Mouse (Mus musculus): ENCODE measurements around the gene Ube2f. TPM values are rescaled to one million over a fixed set of nuclear protein-coding genes. Genes with fewer than 3 reads are reported as not detected.

Gene Ube2f
- 58.6 and 63.2 TPM in 2 replicates for polyA plus RNA-seq (2015; fragmentation: Nextera tagmentation; extraction: Ambion mirVana)

DNA sequence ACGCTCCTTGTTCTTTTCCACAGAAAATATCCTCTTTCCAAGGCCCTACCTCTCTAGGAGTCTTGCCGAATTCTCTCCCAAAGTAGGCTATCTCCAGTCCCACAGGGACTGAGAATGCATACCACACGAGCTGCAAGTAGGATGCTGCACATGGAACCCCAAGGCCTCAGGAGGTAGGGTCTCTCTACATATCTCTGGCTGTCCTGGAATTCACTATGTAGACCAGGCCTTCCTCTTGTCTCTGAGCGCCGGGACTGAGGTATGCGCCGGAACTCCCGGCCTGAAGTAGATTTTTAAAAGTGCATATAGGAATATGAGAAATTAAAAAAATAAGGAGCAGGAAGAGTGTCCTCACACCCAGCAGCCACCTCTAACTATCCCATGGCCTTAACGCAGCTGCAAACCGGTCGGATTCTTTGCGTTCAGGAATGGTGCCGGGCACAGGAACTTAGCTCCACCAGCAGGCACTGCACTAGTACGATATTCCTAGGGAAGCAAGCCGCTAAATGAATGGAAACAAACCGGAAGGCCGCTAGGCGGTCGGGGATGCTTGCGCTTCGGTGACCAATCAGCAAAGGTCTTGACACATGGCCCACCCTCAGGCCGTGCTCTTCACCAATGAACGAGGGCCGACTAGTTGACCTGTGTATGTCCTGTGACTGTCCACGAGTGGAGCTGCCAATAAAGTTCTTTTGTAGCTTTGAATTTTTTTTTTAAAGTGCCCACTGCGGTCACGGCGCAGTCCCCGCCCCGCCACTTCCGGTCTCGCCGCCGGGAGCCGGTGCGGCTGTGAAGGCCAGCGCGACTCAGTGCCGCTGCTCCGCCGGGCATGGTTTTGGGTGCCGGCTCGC lies at the start of gene Ube2f:
Gene Ube2f (plus strand): TSS at position 741 of the 851 bp plus-strand sequence.
- H3K4me1 ChIP-seq, result peaks cover 39% of the 10 kb centered on the region
- WGBS, result under 1% methylated on average over 43 of the region's 43 CpGs
- peak within 1 kb of the TSS; percentile 88 for H3K4me3 ChIP-seq (replicated peaks)
- ATAC-seq (ENCODE audit: low FRiP score), result peak; percentile 100
- no peaks in the 10 kb centered on the region for H3K36me3 ChIP-seq
- H3K9me3 ChIP-seq (replicated peaks), result no peaks in the 10 kb centered on the region
- H3K4me2 ChIP-seq, result peak within 1 kb of the TSS; percentile 81
- H3K27me3 ChIP-seq (replicated peaks), result no peaks in the 10 kb centered on the region
- peak within 1 kb of the TSS; percentile 90 for H3K9ac ChIP-seq (replicated peaks)
- peak within 1 kb of the TSS; percentile 89 for H3K27ac ChIP-seq (replicated peaks)

DNA sequence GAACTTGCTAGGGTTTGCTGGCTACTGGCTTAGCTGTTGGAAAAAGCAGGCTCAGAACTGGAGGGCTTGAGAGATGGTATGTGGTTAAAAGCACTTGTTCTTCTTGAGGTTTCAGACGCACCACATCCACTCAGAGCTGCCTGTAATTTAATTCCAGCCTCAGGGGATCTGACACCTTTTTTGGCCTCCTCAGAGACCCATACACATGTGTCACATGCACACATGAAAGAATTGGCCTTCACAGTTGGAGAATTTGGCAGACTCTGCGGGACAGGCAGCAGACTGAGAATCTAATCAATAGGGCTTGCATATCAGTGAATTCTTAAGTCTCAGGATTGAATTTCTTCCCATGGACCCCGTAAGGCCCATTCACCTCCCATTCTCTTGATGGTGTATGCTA lies 49.0 kb upstream of the Ube2f start:
- Histone ChIP-seq H3K4me2 (no peak overlapping the region), H3K36me3 (no peaks in the 10 kb centered on the region), H3K9ac (replicated peaks) (no peak overlapping the region), H3K9me3 (replicated peaks) (no peaks in the 10 kb centered on the region), H3K4me1 (peaks cover 7% of the 10 kb centered on the region), H3K27ac (replicated peaks) (no peak overlapping the region), H3K27me3 (replicated peaks) (no peaks in the 10 kb centered on the region), H3K4me3 (replicated peaks) (no peak overlapping the region)
- ATAC-seq (ENCODE audit: low FRiP score), result no peak
- WGBS, result 55% methylated on average over 3 of the region's 3 CpGs

DNA sequence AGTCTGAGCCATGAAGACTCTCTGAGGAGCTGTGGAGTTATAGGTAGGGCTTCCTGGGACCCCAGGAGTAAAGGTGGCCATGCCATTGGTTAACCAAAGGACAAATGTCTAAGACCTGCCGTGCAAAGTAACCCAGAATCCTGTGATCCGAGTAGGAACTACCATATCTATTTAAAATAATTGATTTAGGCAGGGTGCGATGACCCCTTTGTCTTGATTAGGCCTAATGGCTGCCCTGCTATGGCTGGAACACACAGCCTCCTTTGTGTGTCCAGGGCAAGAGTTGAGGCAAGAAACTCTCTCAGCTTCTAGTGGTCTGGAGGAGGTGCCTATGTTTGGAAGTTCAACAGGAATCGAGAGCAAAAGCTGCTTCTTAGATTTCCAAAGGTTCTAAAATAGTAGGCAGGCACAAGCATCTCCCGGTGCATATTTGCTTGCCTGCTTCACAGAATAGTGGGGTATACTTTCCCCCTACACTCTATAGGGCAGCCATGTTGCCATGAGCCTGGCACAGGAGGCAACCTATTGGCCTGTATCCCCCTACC lies 45.8 kb upstream of the Ube2f start:
- no peak for ATAC-seq (ENCODE audit: low FRiP score)
- no peak overlapping the region for H3K4me3 ChIP-seq (replicated peaks)
- H3K36me3 ChIP-seq, result no peaks in the 10 kb centered on the region
- H3K27ac ChIP-seq (replicated peaks), result no peak overlapping the region
- no peak overlapping the region for H3K9ac ChIP-seq (replicated peaks)
- 88% methylated on average over 5 of the region's 5 CpGs for WGBS
- no peak overlapping the region for H3K4me2 ChIP-seq
- peaks cover 20% of the 10 kb centered on the region for H3K4me1 ChIP-seq
- no peaks in the 10 kb centered on the region for H3K9me3 ChIP-seq (replicated peaks)
- no peaks in the 10 kb centered on the region for H3K27me3 ChIP-seq (replicated peaks)

DNA sequence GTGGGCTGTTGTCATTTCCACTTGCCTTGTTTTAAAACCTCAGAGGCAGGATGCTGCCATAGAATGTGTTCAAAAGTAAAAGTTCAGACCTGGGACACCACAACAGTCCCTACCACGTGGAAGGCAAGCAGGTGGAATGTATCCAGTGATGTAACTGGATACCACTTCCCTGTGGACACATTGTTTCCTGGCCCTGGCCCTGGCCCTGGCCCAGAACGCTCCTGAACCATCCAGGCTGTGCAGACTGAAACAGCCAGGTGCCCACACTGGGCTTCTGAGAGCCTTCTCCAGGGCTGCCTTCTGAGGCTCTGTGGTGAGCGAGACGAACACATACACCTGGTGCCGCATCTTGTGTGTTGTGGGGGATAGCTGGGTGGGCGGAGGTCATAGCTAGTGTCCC lies 44.5 kb upstream of the Ube2f start:
- no peak overlapping the region for H3K4me3 ChIP-seq (replicated peaks)
- no peak overlapping the region for H3K4me2 ChIP-seq
- no peaks in the 10 kb centered on the region for H3K9me3 ChIP-seq (replicated peaks)
- WGBS, result 81% methylated on average over 6 of the region's 6 CpGs
- no peak overlapping the region for H3K27ac ChIP-seq (replicated peaks)
- peaks cover 25% of the 10 kb centered on the region for H3K4me1 ChIP-seq
- no peaks in the 10 kb centered on the region for H3K27me3 ChIP-seq (replicated peaks)
- no peak for ATAC-seq (ENCODE audit: low FRiP score)
- no peak overlapping the region for H3K9ac ChIP-seq (replicated peaks)
- no peaks in the 10 kb centered on the region for H3K36me3 ChIP-seq

DNA sequence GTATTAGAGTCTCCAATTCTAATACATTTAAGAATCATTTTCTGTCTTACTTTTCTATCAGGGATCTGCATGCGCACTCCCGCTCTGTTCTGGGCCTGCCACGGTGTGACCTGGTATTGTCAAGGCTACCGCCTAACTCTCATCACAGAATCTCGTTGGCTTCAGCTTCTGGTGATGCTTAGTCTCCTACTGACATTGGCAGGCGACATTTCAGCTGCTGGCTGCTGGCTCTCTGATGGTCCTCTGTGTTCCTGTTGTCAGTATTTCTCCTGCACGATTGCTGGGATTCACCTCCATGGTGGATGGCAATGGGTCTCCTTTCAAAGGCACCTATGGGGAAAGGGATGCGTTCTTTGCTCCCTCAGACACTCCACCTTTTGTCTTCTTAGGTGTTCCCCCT lies 43.8 kb upstream of the Ube2f start:
- H3K27ac ChIP-seq (replicated peaks), result peak overlapping the region; percentile 45
- H3K4me1 ChIP-seq, result peaks cover 32% of the 10 kb centered on the region
- WGBS, result 76% methylated on average over 8 of the region's 8 CpGs
- H3K9ac ChIP-seq (replicated peaks), result no peak overlapping the region
- no peaks in the 10 kb centered on the region for H3K9me3 ChIP-seq (replicated peaks)
- H3K36me3 ChIP-seq, result no peaks in the 10 kb centered on the region
- no peak overlapping the region for H3K4me2 ChIP-seq
- no peak overlapping the region for H3K4me3 ChIP-seq (replicated peaks)
- no peaks in the 10 kb centered on the region for H3K27me3 ChIP-seq (replicated peaks)
- ATAC-seq (ENCODE audit: low FRiP score), result no peak

DNA sequence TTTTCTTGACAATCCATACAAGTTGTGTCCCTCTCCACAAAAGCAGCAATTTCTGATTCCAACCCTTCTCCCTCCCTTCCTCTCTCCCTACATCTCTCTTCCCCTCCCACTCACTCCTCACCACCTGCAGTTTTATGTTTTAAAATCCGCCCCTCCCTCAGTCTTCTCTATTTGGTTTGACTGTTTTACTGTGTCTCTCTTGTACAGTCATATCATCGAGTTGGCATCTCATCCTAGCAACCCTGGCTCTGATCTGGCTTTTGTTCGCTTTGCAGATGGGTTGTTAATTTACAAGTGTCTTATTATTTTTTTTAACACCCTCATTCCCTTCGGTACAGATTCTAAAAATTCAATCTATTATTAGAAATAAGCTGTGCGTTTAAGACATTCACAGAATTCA lies 43.2 kb upstream of the Ube2f start:
- Histone ChIP-seq H3K4me2 (no peak overlapping the region), H3K36me3 (no peaks in the 10 kb centered on the region), H3K9me3 (replicated peaks) (no peaks in the 10 kb centered on the region), H3K9ac (replicated peaks) (no peak overlapping the region), H3K4me3 (replicated peaks) (no peak overlapping the region), H3K27me3 (replicated peaks) (no peaks in the 10 kb centered on the region), H3K27ac (replicated peaks) (peak overlapping the region; percentile 45; the same call in 1 of the 2 replicates), H3K4me1 (peaks cover 37% of the 10 kb centered on the region)
- WGBS, result 57% methylated on average over 5 of the region's 5 CpGs
- ATAC-seq (ENCODE audit: low FRiP score), result no peak

DNA sequence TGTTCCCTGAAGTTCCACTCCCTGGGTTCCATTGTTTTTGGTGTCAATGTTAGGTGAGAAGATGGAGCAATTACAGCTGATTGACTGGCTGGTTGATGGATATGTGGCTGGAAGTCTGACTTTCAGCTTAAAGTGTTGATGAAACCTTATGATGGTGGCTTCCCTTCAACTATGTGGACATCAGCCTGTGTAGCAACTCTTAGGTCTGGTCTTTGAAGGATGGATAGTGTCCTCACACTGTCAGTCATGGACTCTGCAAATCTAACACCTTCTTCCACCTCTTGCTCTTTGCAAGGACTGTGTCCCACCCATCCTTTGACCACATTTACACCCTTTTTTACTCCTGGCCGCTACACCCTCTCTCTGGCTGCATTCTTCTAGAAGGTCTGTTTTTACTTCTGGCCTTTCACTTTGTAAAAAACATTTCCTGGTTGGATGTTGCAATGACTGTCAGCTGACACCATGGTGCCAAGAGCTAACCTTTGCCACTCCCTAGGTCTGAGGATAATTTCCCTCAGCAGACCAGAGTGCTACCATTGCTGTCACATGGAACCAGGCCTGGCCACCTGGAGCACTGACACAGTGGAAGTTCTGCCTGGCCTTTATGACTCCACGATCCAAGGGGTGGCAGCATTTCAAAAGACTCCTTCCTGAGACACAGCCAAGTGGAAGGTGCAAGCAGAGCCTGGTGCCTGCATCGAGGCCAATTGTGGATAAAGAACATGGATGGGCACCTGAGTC lies 42.6 kb upstream of the Ube2f start:
- Histone ChIP-seq H3K27ac (replicated peaks) (peak overlapping the region; percentile 83; the same call in 1 of the 2 replicates), H3K4me1 (peaks cover 37% of the 10 kb centered on the region), H3K36me3 (no peaks in the 10 kb centered on the region), H3K9me3 (replicated peaks) (no peaks in the 10 kb centered on the region), H3K4me3 (replicated peaks) (no peak overlapping the region), H3K27me3 (replicated peaks) (no peaks in the 10 kb centered on the region), H3K9ac (replicated peaks) (no peak overlapping the region), H3K4me2 (no peak overlapping the region)
- no peak for ATAC-seq (ENCODE audit: low FRiP score)
- 72% methylated on average over 3 of the region's 3 CpGs for WGBS

DNA sequence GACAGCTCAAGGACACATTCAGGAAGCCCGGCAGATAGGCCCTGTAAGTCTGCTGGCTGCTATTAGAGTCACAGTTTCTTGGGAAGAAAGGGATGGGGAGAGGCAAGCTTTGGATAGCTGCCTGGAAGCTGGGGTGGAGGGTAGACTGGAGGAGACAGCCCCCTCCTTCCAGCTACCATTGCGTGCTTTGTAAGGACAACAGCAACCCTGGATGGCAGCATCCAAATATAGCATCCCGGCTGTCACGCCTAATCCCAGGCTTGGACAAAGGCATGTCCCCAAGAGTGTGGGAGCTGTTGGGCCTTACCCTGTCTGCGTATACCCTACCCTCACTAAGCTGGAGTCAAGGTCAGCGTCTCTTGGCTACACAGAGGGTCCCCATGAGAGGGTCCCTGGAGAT lies 40.8 kb upstream of the Ube2f start:
- H3K4me1 ChIP-seq, result peaks cover 40% of the 10 kb centered on the region
- no peaks in the 10 kb centered on the region for H3K9me3 ChIP-seq (replicated peaks)
- H3K36me3 ChIP-seq, result no peaks in the 10 kb centered on the region
- H3K27ac ChIP-seq (replicated peaks), result peak overlapping the region; percentile 83
- H3K9ac ChIP-seq (replicated peaks), result no peak overlapping the region
- peak; percentile 65 for ATAC-seq (ENCODE audit: low FRiP score)
- H3K27me3 ChIP-seq (replicated peaks), result no peaks in the 10 kb centered on the region
- WGBS, result 64% methylated on average over 6 of the region's 6 CpGs
- no peak overlapping the region for H3K4me3 ChIP-seq (replicated peaks)
- no peak overlapping the region for H3K4me2 ChIP-seq

DNA sequence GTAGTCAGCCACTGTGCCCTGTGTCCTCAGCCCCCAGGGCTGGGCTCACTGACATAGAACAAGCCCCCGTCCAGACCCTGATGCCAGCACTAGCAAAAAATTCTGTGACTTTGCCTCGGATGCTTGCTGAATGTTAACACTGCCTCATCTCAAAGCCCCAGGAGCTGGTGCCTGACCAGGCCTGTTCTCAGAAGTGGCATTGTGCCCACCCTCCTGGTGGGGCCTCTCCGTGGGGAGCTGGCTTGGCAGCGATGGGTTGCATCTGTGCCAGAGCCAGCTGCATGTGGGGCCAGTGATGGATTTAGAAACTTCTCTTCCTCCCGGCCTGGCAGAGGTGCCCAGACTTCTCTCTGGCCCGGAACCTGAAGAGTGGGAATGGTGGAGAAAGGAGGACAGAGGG lies 40.3 kb upstream of the Ube2f start:
- Histone ChIP-seq H3K36me3 (no peaks in the 10 kb centered on the region), H3K4me3 (replicated peaks) (no peak overlapping the region), H3K4me2 (no peak overlapping the region), H3K4me1 (peaks cover 40% of the 10 kb centered on the region), H3K27me3 (replicated peaks) (no peaks in the 10 kb centered on the region), H3K9ac (replicated peaks) (no peak overlapping the region), H3K27ac (replicated peaks) (peak overlapping the region; percentile 83), H3K9me3 (replicated peaks) (no peaks in the 10 kb centered on the region)
- ATAC-seq (ENCODE audit: low FRiP score), result peak; percentile 79
- 49% methylated on average over 6 of the region's 6 CpGs for WGBS

DNA sequence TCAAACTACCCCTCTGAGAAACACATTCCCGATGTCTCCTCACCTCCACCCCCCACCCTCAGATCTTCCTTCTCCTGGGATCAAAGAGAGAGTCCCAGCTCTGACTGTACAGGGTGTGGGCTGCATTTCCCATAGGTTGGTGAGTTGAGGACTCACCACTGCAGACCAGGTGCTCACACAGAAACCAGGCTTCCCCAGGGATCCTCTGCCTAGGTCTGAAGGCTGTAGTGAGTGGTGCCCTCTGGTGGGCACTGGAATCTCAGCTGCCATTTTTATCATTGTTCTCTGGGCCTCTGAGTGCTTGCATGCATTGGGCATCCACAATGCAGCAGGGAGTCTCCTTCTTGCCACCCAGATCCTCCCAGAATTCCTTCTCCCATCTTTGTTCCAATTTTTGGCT lies 39.0 kb upstream of the Ube2f start:
- 78% methylated on average over 1 of the region's 1 CpGs for WGBS
- H3K27me3 ChIP-seq (replicated peaks), result no peaks in the 10 kb centered on the region
- H3K4me3 ChIP-seq (replicated peaks), result no peak overlapping the region
- H3K4me1 ChIP-seq, result peaks cover 40% of the 10 kb centered on the region
- no peaks in the 10 kb centered on the region for H3K36me3 ChIP-seq
- H3K9me3 ChIP-seq (replicated peaks), result no peaks in the 10 kb centered on the region
- H3K9ac ChIP-seq (replicated peaks), result no peak overlapping the region
- no peak overlapping the region for H3K4me2 ChIP-seq
- ATAC-seq (ENCODE audit: low FRiP score), result no peak
- peak overlapping the region; percentile 71 for H3K27ac ChIP-seq (replicated peaks)

DNA sequence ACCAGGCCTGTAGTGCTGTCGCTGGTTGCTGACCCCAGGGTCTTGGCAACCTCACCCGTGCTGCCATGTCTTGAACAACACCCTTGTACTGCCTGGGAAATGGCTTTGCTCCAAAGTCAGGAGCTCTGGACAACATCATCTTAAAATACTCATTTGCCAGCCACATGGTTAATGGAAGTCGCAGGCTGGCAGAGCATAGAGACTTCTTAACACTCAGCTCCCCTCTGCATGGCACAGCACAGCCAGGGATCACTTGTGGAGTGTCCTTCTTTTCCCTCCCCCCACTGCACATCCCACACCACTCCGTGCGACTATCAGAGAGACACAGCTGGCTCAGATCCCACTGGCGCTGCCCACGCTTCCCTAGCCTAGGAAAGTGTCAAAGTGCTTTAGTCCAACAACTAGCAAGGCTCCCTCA lies 38.5 kb upstream of the Ube2f start:
- no peak overlapping the region for H3K4me3 ChIP-seq (replicated peaks)
- no peaks in the 10 kb centered on the region for H3K36me3 ChIP-seq
- H3K9me3 ChIP-seq (replicated peaks), result no peaks in the 10 kb centered on the region
- H3K4me2 ChIP-seq, result no peak overlapping the region
- H3K27me3 ChIP-seq (replicated peaks), result no peaks in the 10 kb centered on the region
- H3K9ac ChIP-seq (replicated peaks), result no peak overlapping the region
- peaks cover 40% of the 10 kb centered on the region for H3K4me1 ChIP-seq
- WGBS, result 68% methylated on average over 7 of the region's 7 CpGs
- H3K27ac ChIP-seq (replicated peaks), result peak overlapping the region; percentile 71
- peak; percentile 38; the same call in 1 of the 2 replicates for ATAC-seq (ENCODE audit: low FRiP score)

All from neural tube, embryonic 15.5 days (tissue).